Mouse (Mus musculus) limb, embryonic 14.5 days (tissue): ENCODE measurements around the gene Ccdc88b. TPM values are rescaled to one million over a fixed set of nuclear protein-coding genes. Genes with fewer than 3 reads are reported as not detected.

Experiments used
- ATAC-seq: fragments of 200-750 bp; cut with Nextera tagmentation; 2 replicates; pipeline ENCODE4 v1.8.0; 2017; ENCODE audit warnings: low read depth, moderate number of reproducible peaks, moderate TSS enrichment; ENCODE audit not compliant: low FRiP score
- DNase-seq: peaks from one replicate; pipeline ENCODE4 v3.0.0-alpha.2; 2015; ENCODE audit warnings: low spot score
- H3K27ac ChIP-seq: fragments of 300-500 bp; sonication (generic); replicated peaks from 2 replicates; pipeline ENCODE4 v1.5.1; 2014; ENCODE audit warnings: low read depth, mild to moderate bottlenecking, low read length, moderate library complexity, mixed read lengths
- H3K27me3 ChIP-seq: fragments of 300-500 bp; sonication (generic); 2 replicates; pipeline ENCODE4 v1.6.1; 2014; ENCODE audit warnings: low read length, mixed read lengths; ENCODE audit not compliant: control insufficient read depth, insufficient read depth
- H3K36me3 ChIP-seq: fragments of 300-500 bp; sonication (generic); 2 replicates; pipeline ENCODE4 v1.6.1; 2014; ENCODE audit warnings: mild to moderate bottlenecking, low read length, moderate library complexity, mixed read lengths; ENCODE audit not compliant: control insufficient read depth, insufficient read depth
- H3K4me1 ChIP-seq: fragments of 300-500 bp; sonication (generic); 2 replicates; pipeline ENCODE4 v1.6.1; 2014; ENCODE audit warnings: antibody characterized with exemption, low read length, mixed read lengths; ENCODE audit not compliant: control insufficient read depth, insufficient read depth
- H3K4me2 ChIP-seq: fragments of 300-500 bp; sonication (generic); replicated peaks from 2 replicates; pipeline ENCODE4 v1.6.1; 2014; ENCODE audit warnings: low read depth, mild to moderate bottlenecking, low read length, moderate library complexity; ENCODE audit not compliant: severe bottlenecking
- H3K4me3 ChIP-seq: fragments of 300-500 bp; sonication (generic); replicated peaks from 2 replicates; pipeline ENCODE4 v1.5.1; 2014; ENCODE audit warnings: low read length
- H3K9ac ChIP-seq: fragments of 300-500 bp; sonication (generic); 2 replicates; pipeline ENCODE4 v1.6.1; 2014; ENCODE audit warnings: mild to moderate bottlenecking, low read depth, low read length, moderate library complexity; ENCODE audit not compliant: severe bottlenecking
- H3K9me3 ChIP-seq: fragments of 300-500 bp; sonication (generic); 2 replicates; pipeline ENCODE4 v1.6.1; 2016; ENCODE audit warnings: low read length; ENCODE audit not compliant: control insufficient read depth
- POLR2A ChIP-seq: fragments of 200-500 bp; IDR thresholded peaks from 2 replicates; pipeline ENCODE4 v1.8.0; 2012; ENCODE audit warnings: inconsistent platforms, mild to moderate bottlenecking, moderate library complexity, borderline replicate concordance; ENCODE audit not compliant: insufficient read depth, insufficient read length; ENCODE audit errors: extremely low read depth
- WGBS: fragments of 180-500 bp; shearing (Covaris S2); extraction: QIAGEN DNeasy Blood & Tissue Kit; methylation state at CpG from one replicate; pipeline ENCODE4 v1.1.7; 2014; 5-methylcytosine and 5-hydroxymethylcytosine counted together
- polyA plus RNA-seq, 2 experiments: library from polyadenylated mRNA; depleted of rRNA in 1 of 2; stranded (reverse) in 1 of 2; unstranded in 1 of 2; fragments of >200 nt; fragmentation: Nextera tagmentation in 1 of 2; extraction: Ambion mirVana in 1 of 2; gene quantifications; 2 replicates each; pipeline versions ENCODE4 v1.2.1 to v1.2.3; 2012 to 2014

The Ccdc88b gene
- polyA plus RNA-seq, 2 experiments: 0.69 to 2.2 TPM

DNA sequence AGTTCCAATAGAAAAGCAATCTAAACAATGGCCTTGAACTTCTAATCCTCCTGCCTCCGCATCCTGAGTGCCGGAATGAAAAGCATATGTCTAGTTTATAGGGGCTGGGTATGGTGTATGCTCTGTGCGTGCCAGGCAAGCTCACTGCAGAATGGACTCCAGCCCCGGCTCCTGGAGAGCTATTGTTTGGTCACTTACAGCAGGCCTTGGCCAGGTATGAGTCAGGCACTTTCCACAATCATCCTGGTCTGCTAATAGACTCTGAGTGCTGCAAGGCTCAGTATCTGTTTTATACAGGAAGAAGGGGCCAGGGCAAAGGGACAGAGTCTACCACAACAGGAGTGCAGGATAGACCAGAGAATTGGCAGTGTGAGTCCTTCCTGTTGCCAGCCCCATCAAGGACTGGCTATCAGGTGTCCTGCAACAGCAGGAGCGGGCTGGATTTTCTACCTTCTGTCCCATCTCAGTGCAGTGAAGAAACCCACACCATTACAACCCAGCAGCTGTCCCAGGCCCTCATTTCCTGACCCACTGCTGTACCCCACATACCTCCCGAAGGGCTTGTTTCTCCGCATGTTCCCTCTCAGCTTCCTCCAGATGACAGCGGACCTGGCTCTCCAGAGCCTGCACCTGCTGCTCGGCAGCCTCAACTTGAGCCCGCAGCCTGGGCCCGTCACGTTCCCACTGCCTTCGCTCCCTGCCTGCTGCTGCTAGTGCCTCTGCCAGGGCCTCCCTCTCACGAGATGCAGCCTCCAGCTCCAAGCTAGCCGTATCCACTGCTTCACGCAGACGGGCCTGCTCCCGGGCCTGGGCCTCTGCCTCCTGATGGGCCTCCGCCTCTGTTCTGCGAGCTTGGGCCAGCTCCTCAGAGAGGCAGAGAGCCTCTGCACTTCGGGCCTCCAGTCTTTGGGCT is 5.4 kb downstream of the Ccdc88b start:
- H3K4me3 ChIP-seq: no peak overlapping the region
- no peak overlapping the region for H3K9ac ChIP-seq
- H3K27ac ChIP-seq: no peak overlapping the region
- 58% methylated on average over 21 of the region's 21 CpGs for WGBS
- no peaks in the 10 kb centered on the region for H3K9me3 ChIP-seq
- ATAC-seq: peak; percentile 63
- TF ChIP-seq POLR2A: no peak
- no peaks in the 10 kb centered on the region for H3K36me3 ChIP-seq
- peaks cover 26% of the 10 kb centered on the region for H3K27me3 ChIP-seq
- H3K4me2 ChIP-seq: no peak overlapping the region
- peaks cover 5% of the 10 kb centered on the region; the same call in 1 of the 2 replicates for H3K4me1 ChIP-seq
- DNase-seq: no peak

DNA sequence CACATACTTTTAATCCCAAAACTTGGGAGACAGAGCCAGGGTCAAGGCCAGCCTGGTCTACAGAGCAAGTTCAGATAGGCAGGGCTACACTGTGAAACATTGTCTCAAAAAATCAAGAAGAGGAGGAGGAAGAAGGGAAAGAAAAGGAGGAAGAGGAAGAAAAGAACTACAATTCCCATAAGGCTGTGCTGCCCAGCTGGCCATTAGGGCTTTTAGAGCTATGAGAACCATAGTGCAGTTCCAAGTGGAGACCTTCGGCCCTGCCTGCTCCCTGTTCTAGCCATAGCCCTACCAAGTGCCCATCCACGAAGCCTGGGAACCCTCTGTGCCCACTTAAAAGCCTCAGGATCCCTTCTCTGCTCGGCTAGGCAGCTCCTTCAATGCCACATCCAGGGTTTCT is 6.5 kb downstream of the Ccdc88b start:
- H3K27me3 ChIP-seq: peaks cover 37% of the 10 kb centered on the region
- DNase-seq (no peak), ATAC-seq (no peak)
- 87% methylated on average over 3 of the region's 3 CpGs for WGBS
- H3K27ac ChIP-seq: no peak overlapping the region
- no peaks in the 10 kb centered on the region for H3K36me3 ChIP-seq
- H3K9me3 ChIP-seq: no peaks in the 10 kb centered on the region
- H3K4me3 ChIP-seq: no peak overlapping the region
- H3K4me2 ChIP-seq: no peak overlapping the region
- H3K4me1 ChIP-seq: peaks cover 5% of the 10 kb centered on the region; the same call in 1 of the 2 replicates
- TF ChIP-seq POLR2A: no peak
- no peak overlapping the region for H3K9ac ChIP-seq

DNA sequence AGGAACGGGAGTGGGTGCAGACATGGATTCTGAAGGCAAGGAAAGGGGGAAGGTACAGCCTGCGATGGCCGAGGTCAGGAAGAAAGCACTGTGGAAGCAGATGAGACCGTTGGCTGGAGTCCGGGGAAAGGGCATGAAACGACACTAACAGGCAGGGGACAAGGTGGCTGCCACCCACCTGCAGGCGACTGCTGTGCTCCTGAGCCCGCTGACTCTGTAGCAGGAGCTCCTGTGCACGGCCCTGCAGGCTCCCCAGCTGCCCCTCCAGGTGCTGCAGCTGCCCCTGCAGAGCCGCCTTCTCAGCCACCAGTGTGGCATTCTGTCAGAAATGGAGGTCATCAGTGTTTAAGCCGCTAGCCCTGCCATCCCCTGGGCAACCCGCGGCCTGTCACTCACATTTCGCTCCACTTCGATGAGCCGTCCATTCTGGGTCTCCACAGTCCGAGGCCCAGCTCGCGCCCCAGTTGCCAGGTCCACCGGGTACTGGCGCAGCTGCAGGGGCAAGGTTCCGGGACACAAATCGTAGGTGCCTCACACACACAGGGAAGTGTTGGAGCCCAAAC is 8.4 kb downstream of the Ccdc88b start:
- Histone ChIP-seq H3K4me1 (peaks cover 5% of the 10 kb centered on the region; the same call in 1 of the 2 replicates), H3K9me3 (no peaks in the 10 kb centered on the region), H3K9ac (no peak overlapping the region), H3K27ac (no peak overlapping the region), H3K4me3 (no peak overlapping the region), H3K27me3 (peaks cover 43% of the 10 kb centered on the region), H3K36me3 (no peaks in the 10 kb centered on the region), H3K4me2 (no peak overlapping the region)
- ATAC-seq (no peak), DNase-seq (no peak)
- no peak for TF ChIP-seq POLR2A
- 68% methylated on average over 23 of the region's 23 CpGs for WGBS

DNA sequence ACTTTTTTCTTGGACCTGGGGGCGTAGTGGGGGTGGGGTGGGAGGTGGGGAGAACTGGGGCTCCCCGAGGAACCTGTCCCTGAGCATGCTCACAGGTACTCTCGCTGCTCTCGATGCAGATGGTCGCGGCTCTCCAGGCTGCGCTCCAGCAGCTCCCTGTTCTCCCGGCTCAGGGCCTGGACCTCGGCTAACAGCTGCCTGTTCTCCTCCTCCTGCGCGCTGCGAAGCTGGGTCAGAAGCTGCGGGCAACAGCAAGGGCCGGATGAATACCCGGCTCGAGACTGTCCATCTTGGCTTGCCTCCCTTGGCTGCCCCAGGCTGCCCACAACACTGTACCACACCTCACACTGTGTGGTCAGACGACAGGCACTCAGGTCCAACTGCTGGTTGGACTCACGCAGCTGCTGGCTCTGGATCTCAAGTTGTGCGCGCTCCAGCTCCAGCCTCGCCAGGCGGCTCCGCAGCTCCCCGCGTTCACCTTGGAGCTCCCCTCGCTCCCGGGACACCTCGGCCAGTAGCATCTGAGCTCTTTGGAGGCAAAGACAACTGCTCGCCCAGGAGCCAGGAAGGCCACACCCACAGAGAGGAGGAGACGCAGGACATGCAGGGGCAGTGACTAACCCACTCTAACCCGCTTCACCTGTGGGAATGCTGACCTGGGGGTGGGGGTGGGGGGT is 10.0 kb downstream of the Ccdc88b start:
- 2% methylated on average over 28 of the region's 31 CpGs for WGBS
- H3K9me3 ChIP-seq: no peaks in the 10 kb centered on the region
- peaks cover 43% of the 10 kb centered on the region for H3K27me3 ChIP-seq
- DNase-seq: no peak
- peaks cover 5% of the 10 kb centered on the region; the same call in 1 of the 2 replicates for H3K4me1 ChIP-seq
- H3K4me2 ChIP-seq: peak overlapping the region; percentile 43
- no peak for ATAC-seq
- peak overlapping the region; percentile 17; the same call in 1 of the 2 replicates for H3K4me3 ChIP-seq
- peak overlapping the region; percentile 31; the same call in 1 of the 2 replicates for H3K9ac ChIP-seq
- no peaks in the 10 kb centered on the region for H3K36me3 ChIP-seq
- H3K27ac ChIP-seq: no peak overlapping the region
- TF ChIP-seq POLR2A: no peak

DNA sequence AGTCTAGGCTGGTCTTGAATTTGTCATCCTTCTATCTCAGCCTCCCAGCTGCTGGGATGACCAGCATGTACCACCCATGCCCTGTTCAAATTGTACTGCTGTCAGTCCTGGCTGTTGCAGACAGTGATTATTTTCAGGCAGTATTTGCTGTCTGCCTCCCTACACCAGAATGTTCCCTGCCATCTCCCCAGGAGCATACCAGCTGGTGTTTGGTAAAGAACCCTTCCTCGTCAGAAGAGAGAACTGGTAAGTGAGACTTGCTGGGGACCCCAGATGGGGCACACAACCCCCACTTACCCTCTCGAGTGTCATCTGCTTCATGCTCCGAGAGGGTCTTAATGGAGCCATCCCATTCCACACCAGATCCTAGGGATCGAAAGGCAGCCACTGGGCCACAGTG is 12.0 kb downstream of the Ccdc88b start:
- WGBS: 69% methylated on average over 4 of the region's 4 CpGs
- H3K27me3 ChIP-seq: peaks cover 55% of the 10 kb centered on the region
- H3K4me2 ChIP-seq: no peak overlapping the region
- DNase-seq (no peak), ATAC-seq (no peak)
- no peak overlapping the region for H3K4me3 ChIP-seq
- no peak for TF ChIP-seq POLR2A
- H3K36me3 ChIP-seq: no peaks in the 10 kb centered on the region
- peaks cover 9% of the 10 kb centered on the region; the same call in 1 of the 2 replicates for H3K4me1 ChIP-seq
- no peak overlapping the region for H3K27ac ChIP-seq
- no peak overlapping the region for H3K9ac ChIP-seq
- no peaks in the 10 kb centered on the region for H3K9me3 ChIP-seq
